Mouse (Mus musculus) monocyte, adult 2 months (primary cell): ENCODE results near the gene Hrc.

Experiments used
- DNase-seq, 2 experiments: peaks; one replicate each; pipeline ENCODE4 v3.0.0; 2022; ENCODE audit warnings: low spot score in 2 of 2, low read depth in 1 of 2

Hrc gene

GRCm38 (mm10) chr7:45335056-45335455 lies at the start of gene Hrc:
Gene Hrc, plus strand, starts transcription at chr7:45335290.
- DNase-seq = no peak

DNA sequence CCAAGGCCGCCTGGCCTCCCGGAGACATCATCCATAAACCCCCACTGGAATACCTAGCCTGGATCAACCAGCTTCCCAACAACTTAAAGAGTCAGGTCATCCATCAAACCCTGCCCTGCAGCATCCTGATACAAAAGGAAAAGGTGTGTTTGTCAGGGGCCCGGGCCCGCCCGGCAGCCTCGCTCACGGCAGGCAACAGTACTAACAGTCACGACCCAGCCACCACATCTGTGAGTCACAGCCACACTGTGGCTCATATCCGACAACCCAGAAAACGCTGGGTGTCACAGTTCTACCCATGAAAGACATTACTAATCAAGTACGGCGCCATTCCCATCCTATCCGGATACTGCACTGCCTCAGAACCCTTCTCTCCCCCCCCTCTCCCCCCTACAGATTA lies 48.6 kb upstream of the Hrc start:
- no peak for DNase-seq

DNA sequence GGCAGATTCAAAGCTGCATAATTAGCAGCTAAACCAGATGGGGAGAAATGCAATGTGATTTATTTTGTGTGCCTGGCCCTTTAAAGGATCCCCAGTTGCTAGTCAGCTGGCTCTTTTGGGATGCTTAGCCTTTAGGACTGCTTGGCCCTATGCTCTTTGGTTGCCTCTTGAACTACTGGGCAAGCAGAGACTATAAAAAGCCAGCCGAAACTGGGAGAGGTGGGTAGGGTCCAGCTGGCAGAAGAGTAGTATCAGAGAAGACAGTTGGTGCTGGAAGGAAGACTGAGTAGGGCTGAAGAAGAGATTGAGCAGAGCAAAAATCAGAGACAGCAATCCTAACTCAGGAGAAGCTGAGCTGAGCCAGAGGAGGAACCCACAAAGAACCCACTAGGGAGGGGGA lies 38.5 kb upstream of the Hrc start:
- DNase-seq = no peak

GRCm38 (mm10) chr7:45297563-45297962 lies 37.5 kb upstream of the Hrc start:
- DNase-seq = no peak

DNA sequence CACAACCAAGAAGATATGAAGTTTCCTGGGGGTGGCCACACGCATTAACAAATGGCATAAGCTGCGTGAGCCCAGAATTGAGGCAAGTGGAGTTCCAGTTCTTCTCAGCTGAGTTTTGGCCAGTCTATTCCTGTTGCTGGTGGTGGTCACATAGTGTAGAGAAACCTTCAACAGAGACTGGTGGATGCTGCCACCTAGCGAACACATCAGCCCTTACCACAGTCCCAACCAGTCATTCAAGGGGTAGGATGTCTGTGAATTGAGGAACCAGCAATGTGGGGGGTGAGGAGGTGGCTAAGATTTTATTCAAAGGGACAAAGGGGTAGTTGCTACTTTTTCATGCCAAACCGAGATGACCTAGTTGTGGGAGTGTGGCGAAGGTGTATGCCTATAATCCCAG lies 35.3 kb upstream of the Hrc start:
- DNase-seq = peak; percentile 30 to 55

GRCm38 (mm10) chr7:45300270-45300669 lies 34.8 kb upstream of the Hrc start:
- DNase-seq = no peak

DNA sequence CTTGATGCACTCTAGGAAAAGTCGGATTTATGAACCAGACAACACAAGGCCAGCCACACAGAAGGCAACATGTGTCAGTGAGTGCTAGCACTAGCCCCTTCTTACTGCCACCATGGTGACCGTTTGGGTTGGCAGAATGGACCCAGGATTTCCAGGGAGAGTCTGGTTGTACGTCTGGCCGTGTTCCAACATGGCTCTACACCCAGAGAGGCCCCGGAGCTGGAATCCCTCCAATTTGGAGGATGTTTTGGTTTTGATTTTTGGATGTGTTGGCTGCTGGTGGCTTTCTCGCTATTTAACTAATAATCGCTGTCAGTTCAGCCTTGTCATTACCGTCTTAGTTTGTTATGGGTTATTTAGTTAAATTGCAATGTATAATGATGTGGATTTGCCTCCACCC lies 32.5 kb upstream of the Hrc start:
- DNase-seq = no peak

GRCm38 (mm10) chr7:45304869-45305268 lies 30.2 kb upstream of the Hrc start:
- DNase-seq = no peak

GRCm38 (mm10) chr7:45305275-45305674 lies 29.8 kb upstream of the Hrc start:
- no peak for DNase-seq

GRCm38 (mm10) chr7:45308551-45309240 lies 26.4 kb upstream of the Hrc start:
- DNase-seq = no peak

DNA sequence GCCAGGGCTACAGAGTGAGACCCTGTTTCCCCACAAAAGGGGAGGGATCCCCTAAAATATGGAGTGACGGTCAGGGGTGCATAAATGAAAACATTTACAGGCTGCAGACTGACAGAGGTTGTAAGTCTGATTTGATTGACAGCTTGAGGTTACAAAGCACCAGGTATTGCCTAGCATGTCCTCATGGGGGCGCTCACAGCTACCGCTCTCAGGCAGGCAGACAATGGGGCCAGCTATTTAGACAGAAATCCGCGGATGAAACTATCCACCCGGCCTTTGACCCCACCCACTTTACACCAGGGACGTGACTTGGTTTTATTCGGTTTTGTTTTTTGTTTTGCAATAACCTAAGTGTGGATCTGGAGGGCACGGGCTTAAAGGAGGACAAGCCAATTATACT lies 25.6 kb upstream of the Hrc start:
- peak; percentile 30 to 42 for DNase-seq

DNA sequence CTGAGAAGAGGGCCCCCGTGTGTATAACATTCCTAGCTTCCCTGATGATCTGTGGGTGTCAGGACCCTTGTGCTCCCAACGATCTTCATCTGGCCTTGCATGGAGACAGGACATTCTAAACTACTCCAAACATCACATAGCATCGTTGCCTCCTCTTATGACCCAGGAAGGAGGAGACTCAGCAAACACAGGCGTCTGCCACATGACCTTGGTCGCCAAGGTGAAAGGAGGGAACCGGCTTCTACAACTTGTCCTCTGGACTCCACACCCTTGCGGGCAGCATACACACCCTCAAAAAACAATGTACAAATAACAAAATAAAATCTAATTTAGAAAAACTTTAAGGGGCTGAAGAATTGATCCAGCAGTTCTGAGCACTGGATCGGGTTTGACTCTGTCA lies 23.1 kb upstream of the Hrc start:
- no peak for DNase-seq

GRCm38 (mm10) chr7:45312686-45313453 lies 22.2 kb upstream of the Hrc start:
- no peak for DNase-seq

DNA sequence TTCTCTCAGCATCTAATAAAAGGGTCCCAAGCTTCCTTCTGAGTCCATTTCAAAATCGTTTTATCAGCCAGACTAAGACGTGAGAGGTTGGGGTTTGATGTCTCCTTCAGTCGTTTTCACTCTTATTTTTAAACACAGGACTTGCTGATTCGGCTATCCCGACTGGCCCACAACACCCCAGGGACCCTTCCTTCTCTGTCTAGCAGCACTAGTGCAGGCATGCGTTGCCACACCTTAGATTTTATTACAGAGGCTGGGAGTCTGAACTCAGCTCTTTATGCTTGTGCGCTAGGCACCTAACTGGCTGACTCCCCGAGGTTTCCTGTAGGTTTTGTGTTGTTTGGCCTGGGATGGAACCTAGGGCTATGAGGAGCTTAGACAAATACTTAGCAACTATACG lies 21.6 kb upstream of the Hrc start:
- no peak for DNase-seq

DNA sequence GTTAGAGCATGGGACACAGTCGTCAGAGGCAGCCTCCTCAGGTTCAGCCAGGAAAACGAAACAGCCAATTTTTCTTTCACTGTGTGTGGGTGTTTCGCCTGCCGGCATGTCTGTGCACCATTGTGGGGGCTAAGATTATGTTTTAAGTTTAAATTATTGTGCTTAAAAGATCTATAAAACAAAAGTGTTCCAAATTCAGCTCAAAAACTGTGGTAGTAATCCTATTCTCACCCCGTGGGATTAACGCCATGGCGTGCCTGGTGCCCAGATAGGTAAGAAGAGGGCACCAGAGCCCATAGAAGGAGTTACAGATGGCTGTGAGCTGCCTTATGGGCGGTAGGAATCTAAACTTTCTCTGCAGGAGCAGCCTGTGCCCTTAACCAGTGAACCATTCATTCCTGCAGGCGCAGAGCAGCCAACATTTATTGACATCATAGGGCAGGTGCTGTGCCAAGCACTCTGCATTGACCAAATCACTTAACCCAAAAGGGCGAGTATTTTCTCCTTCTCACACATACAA lies 19.8 kb upstream of the Hrc start:
- DNase-seq = no peak

GRCm38 (mm10) chr7:45316536-45316935 lies 18.6 kb upstream of the Hrc start:
- DNase-seq = no peak

GRCm38 (mm10) chr7:45322245-45322644 lies 12.8 kb upstream of the Hrc start:
- no peak for DNase-seq

- no peak for DNase-seq
Observed at GRCm38 (mm10) chr7:45323069-45323468, 12.0 kb upstream of the Hrc start.

- no peak for DNase-seq
Observed at GRCm38 (mm10) chr7:45325800-45326199, 9.3 kb upstream of the Hrc start.

DNA sequence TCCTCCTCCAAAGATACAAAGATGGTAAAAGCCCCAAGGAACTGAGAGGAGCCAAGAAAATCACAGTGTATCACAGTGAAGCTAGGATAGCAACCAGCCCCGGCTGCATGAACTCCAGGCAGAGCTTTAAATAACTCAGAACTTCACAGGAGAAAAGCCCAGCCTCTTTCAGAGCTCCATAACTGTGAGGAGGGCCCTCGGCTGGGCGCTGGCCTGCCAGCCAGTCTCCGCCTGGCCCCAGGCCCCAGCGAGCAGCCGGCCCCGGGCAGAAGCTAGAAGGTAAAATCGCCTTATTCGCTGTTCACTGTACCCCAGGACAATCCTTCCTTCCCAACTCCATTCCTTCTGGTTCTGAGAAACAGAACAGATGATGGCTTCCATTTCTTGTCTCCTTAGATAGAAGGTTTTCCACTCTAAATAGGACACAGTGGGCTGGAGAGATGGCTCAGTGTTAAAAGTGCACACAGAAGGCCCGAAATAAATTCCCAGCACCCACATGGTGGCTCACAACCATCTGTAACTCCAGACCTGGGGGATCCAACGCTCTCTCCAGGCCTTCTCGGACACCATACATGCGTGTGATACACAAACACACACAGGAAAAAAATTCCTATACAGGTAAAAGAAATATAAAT lies 6.1 kb upstream of the Hrc start:
- DNase-seq = no peak

DNA sequence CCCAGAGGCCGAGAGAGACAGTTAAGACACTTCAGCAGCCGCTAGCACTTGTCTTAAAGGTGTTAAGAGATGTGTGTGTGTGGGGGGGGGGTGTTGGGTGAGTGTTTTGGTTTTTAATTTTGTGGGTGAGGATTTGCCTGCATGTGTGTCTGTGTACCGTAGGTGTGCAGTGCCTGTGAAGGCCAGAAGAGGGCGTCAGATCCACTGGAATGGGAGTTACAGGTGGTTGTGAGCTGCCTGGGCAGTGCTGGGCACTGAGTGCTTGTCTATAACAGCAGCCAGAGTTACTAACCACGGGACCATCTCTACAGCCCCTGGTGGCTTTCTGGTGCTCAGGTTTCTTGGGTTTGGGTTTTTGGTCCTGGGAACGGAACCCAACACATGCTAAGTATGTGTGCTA lies 3.6 kb upstream of the Hrc start:
- DNase-seq = no peak
